Mouse (Mus musculus) limb, embryonic 10.5 days (tissue): ENCODE results near the gene Ccdc191. TPM values are rescaled to one million over a fixed set of nuclear protein-coding genes. Genes with fewer than 3 reads are reported as not detected.

Experiments used
- microRNA-seq: library from miRNA; unstranded; fragments of <30 nt; microRNA quantifications from one replicate; pipeline ENCODE4, GENCODE M21; 2017
- polyA plus RNA-seq: library from polyadenylated mRNA; unstranded; fragments of >200 nt; fragmentation: Nextera tagmentation; extraction: Ambion mirVana; gene quantifications from 2 replicates; pipeline ENCODE4 v1.2.1, GENCODE M21; 2016

The Ccdc191 gene
- polyA plus RNA-seq, 1 experiment from 2014 or later = 14.8 TPM

Small RNA genes within 50 kb of the gene (microRNA-seq; reads per million reads assigned to microRNA genes)
- not detected for gene Mir3470b

Other genes with a start within 250 kb of the Ccdc191 start
- gene Tigit, start 225.7 kb upstream of the Ccdc191 start, polyA plus RNA-seq = not detected in 2 replicates
- gene Drd3, start 135.8 kb upstream of the Ccdc191 start, polyA plus RNA-seq = not detected in 2 replicates
- 33.4 and 36.9 TPM in 2 replicates for gene Qtrt2, start 37.0 kb downstream of the Ccdc191 start, polyA plus RNA-seq
- gene Zdhhc23, start 90.0 kb downstream of the Ccdc191 start, polyA plus RNA-seq = 1.1 and 1.2 TPM in 2 replicates
- gene Gramd1c, start 173.5 kb downstream of the Ccdc191 start, polyA plus RNA-seq = 3.4 and 6.3 TPM in 2 replicates
- 32.6 and 34.4 TPM in 2 replicates for gene Atp6v1a, start 249.9 kb downstream of the Ccdc191 start, polyA plus RNA-seq